Mouse (Mus musculus) intestine, embryonic 15.5 days (tissue): ENCODE data around the gene Kcnn4. TPM values are rescaled to one million over a fixed set of nuclear protein-coding genes. Genes with fewer than 3 reads are reported as not detected.
A peak's percentile ranks its signal among the peaks of the same experiment; 100 is the strongest.

Source experiments
- ATAC-seq: fragments of 200-750 bp; cut with Nextera tagmentation; 2 replicates; pipeline ENCODE4 v1.8.0; 2017; ENCODE audit warnings: moderate TSS enrichment, moderate library complexity
- H3K27ac ChIP-seq: fragments of 300-500 bp; sonication (generic); 2 replicates; pipeline ENCODE4 v1.5.1; 2015; ENCODE audit warnings: mild to moderate bottlenecking, inconsistent platforms
- H3K27me3 ChIP-seq: fragments of 300-500 bp; sonication (generic); replicated peaks from 2 replicates; pipeline ENCODE4 v1.6.1; 2015; ENCODE audit warnings: inconsistent platforms
- H3K36me3 ChIP-seq: fragments of 300-500 bp; sonication (generic); 2 replicates; pipeline ENCODE4 v1.6.1; 2015; ENCODE audit warnings: inconsistent platforms
- H3K4me1 ChIP-seq: fragments of 300-500 bp; sonication (generic); replicated peaks from 2 replicates; pipeline ENCODE4 v1.6.1; 2015; ENCODE audit warnings: inconsistent platforms
- H3K4me2 ChIP-seq: fragments of 300-500 bp; sonication (generic); replicated peaks from 2 replicates; pipeline ENCODE4 v1.6.1; 2015; ENCODE audit warnings: mild to moderate bottlenecking, inconsistent platforms
- H3K4me3 ChIP-seq: fragments of 300-500 bp; sonication (generic); replicated peaks from 2 replicates; pipeline ENCODE4 v1.5.1; 2015; ENCODE audit warnings: inconsistent platforms
- H3K9ac ChIP-seq: fragments of 300-500 bp; sonication (generic); 2 replicates; pipeline ENCODE4 v1.6.1; 2015; ENCODE audit warnings: inconsistent platforms
- H3K9me3 ChIP-seq: fragments of 300-500 bp; sonication (generic); 2 replicates; pipeline ENCODE4 v1.6.1; 2016; ENCODE audit warnings: inconsistent platforms
- WGBS: fragments of 180-500 bp; shearing (Covaris S2); methylation state at CpG from one replicate; pipeline ENCODE4 v1.1.7; 2015; 5-methylcytosine and 5-hydroxymethylcytosine counted together
- polyA plus RNA-seq: library from polyadenylated mRNA; unstranded; fragments of >200 nt; fragmentation: Nextera tagmentation; extraction: Ambion mirVana; gene quantifications from 2 replicates; pipeline ENCODE4 v1.2.1, GENCODE M21; 2015

Kcnn4 gene
- polyA plus RNA-seq, 1 experiment from 2014 or later = 2.7 TPM

DNA sequence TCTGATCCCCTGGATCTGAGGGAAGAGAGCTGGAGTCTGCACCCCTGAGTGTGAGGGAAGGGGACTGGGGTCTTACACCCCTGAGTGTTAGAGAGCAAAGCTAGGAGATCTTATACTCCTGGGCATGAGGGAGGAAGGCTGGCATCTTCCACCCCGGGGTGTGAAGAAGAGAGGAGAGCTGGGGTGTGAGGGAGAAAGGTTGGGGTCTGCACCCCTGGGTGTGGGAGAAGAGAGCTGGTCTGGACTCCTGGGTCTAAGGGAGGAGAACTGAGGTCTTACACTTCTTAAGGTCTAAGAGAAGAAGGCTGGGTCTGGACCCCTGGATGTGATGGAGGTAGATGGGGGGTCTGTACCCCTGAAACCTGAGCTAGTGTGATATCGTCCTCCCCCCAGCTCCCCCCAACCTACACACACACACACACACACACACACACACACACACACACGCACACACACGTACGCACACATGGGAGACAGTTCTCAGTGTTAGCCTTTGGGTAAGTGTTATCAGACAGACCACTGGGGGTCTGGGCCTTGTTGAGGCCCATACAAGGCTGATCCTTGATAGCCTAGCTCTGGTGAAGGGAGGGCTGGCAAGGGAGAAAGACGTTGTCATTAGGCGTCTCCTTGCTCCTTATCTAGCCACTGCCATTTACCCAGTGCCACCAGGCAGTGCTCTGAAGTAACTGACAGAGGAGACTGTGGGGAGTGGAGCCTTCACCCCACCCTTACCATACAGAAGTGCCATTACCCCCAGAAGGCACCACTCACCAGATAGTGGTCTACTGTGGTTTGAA, 1.1 kb downstream of the Kcnn4 start:
- H3K4me2 ChIP-seq = no peak overlapping the region
- H3K9ac ChIP-seq = no peak overlapping the region
- H3K27ac ChIP-seq = no peak overlapping the region
- WGBS = 68% methylated on average over 7 of the region's 7 CpGs
- no peak overlapping the region for H3K4me3 ChIP-seq
- no peaks in the 10 kb centered on the region for H3K9me3 ChIP-seq
- no peaks in the 10 kb centered on the region for H3K36me3 ChIP-seq
- ATAC-seq = peak; percentile 50; the same call in 1 of the 2 replicates
- no peaks in the 10 kb centered on the region for H3K27me3 ChIP-seq
- H3K4me1 ChIP-seq = peaks cover 6% of the 10 kb centered on the region; the same call in 1 of the 2 replicates

DNA sequence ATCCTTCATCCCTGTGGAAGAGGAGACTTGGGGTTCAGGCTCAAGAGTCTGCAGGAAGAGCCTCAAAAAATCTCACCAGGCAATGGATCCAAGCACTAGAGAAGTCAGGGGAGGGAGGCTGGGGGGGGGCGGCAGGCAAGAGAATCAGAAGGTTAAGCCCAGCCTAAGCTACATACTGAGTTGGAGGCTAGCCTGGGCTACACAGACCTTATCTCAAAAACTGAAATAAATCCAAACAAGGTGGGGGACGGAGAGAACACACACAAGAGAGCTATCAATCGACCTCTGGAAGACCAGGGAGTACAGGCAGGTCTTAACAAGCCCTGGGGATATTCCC, 1.7 kb downstream of the Kcnn4 start:
- H3K27ac ChIP-seq = no peak overlapping the region
- ATAC-seq = no peak
- 59% methylated on average over 3 of the region's 3 CpGs for WGBS
- no peaks in the 10 kb centered on the region for H3K27me3 ChIP-seq
- peaks cover 9% of the 10 kb centered on the region; the same call in 1 of the 2 replicates for H3K4me1 ChIP-seq
- no peak overlapping the region for H3K4me3 ChIP-seq
- no peaks in the 10 kb centered on the region for H3K9me3 ChIP-seq
- no peak overlapping the region for H3K9ac ChIP-seq
- H3K4me2 ChIP-seq = no peak overlapping the region
- H3K36me3 ChIP-seq = no peaks in the 10 kb centered on the region

DNA sequence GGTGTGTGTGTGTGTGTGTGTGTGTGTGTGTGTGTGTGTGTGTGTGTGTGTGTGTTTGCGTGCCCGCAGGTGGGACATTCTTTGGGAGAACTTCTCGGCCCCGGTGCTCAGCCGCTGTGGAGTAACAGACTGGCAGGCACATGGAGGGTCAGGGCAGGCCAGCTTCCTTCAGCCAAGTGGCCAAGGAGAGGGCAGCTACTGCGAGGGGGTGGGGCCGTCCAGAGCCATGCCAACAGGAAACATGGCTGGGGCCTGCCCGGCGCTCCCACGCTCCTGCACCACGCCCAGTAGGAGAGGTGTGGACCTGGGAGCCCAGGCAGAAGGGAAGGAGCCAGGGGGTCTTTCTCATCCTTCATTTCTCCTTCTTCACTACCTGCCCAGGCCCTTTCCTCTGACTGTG, 2.2 kb downstream of the Kcnn4 start:
- Histone ChIP-seq H3K4me2 (no peak overlapping the region), H3K9ac (no peak overlapping the region), H3K27me3 (peaks cover 3% of the 10 kb centered on the region; the same call in 1 of the 2 replicates), H3K9me3 (no peaks in the 10 kb centered on the region), H3K27ac (no peak overlapping the region), H3K36me3 (no peaks in the 10 kb centered on the region), H3K4me1 (peaks cover 14% of the 10 kb centered on the region), H3K4me3 (no peak overlapping the region)
- 64% methylated on average over 11 of the region's 11 CpGs for WGBS
- peak; percentile 32; the same call in 1 of the 2 replicates for ATAC-seq

DNA sequence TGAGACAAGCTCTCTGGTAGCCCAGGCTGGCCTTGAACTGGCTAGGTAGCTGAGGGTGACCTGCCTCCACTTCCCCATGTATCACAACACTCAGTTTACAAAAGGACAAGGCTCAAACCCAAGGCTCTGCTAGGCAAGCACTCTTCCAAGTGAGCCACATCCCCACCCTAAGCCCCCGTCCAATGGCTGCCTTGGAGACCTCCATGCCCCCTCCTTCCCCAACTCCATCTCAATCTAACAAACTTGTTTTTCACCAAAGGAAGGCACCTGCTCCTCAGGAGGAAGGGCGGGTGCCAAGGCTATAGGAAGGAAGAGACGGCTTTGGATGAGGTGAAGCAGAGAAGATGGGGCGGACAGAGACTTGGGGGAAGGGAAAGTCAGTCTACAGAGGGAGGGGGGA, 2.7 kb downstream of the Kcnn4 start:
- WGBS = 64% methylated on average over 4 of the region's 4 CpGs
- no peak overlapping the region for H3K4me2 ChIP-seq
- H3K4me1 ChIP-seq = peaks cover 16% of the 10 kb centered on the region
- no peak overlapping the region for H3K9ac ChIP-seq
- H3K36me3 ChIP-seq = no peaks in the 10 kb centered on the region
- H3K4me3 ChIP-seq = no peak overlapping the region
- no peaks in the 10 kb centered on the region for H3K9me3 ChIP-seq
- ATAC-seq = no peak
- H3K27ac ChIP-seq = no peak overlapping the region
- peaks cover 6% of the 10 kb centered on the region; the same call in 1 of the 2 replicates for H3K27me3 ChIP-seq

DNA sequence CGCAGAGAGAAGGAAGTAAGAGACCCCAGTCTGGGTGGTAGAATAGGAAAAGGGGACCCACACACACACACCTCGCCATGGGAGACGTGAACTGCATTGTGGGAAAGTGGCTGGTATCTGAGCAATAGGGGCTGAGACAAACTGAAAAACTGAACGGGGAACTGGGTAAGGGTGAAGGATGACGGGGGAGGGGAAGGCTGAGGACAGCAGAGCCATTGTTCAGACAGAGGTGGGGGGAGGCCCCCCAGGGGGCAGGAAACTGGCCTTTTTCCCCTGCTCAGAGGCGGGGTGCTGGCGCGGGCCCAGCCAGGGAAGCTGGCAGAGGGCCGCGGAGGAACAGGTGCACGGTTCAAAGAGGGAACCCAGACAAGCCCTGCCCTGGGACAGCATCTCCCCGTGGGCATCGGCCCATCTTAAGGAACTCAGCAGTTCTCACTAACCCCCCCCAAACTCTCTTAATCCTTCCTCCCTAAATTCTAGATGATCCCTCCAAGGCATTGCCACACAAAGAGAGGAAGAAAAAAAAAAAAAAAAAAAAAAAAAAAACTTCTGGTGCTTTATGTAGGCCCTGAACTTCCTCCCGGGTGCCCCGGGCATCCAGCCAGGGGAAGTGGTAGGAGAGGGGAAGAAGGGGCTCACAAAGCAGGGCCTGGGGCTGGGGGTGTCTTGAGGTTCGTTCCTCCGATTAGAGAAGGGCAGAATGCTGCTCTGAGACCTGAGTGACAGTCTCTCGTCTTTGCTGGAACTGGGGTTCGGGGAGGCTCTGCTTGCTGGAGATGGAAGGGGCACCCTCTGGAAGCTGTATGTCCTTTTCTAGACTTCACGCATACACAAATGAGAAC, 3.7 kb downstream of the Kcnn4 start:
- H3K36me3 ChIP-seq = no peaks in the 10 kb centered on the region
- H3K4me3 ChIP-seq = no peak overlapping the region
- ATAC-seq = peak; percentile 46
- H3K4me1 ChIP-seq = peaks cover 16% of the 10 kb centered on the region
- no peak overlapping the region for H3K9ac ChIP-seq
- 0 out of 2 replicates have a peak overlapping the region, but pooled peaks have one; percentile 19 for H3K4me2 ChIP-seq
- H3K27ac ChIP-seq = 0 out of 2 replicates have a peak overlapping the region, but pooled peaks have one; percentile 6
- H3K27me3 ChIP-seq = peaks cover 6% of the 10 kb centered on the region; the same call in 1 of the 2 replicates
- WGBS = 42% methylated on average over 20 of the region's 20 CpGs
- H3K9me3 ChIP-seq = no peaks in the 10 kb centered on the region

DNA sequence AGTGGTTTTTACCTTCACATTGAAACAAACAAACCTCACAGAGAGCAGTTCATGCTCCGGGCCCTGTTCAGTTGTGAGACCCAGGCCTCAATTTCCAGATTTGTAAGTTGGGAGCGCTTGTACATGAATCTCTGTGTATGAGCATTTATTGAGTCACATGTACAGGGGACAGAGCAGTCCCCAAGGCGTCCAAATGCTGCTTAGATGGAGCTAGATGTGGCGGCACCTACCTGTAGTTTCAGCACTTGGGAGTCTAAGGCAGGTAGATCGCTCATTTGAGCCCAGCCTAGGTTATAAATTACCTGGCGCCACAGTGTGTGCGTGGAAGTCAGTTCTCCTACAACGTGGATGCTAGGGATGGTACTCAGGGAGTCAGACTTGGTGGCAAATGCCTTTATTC, 6.4 kb downstream of the Kcnn4 start:
- H3K9me3 ChIP-seq = no peaks in the 10 kb centered on the region
- H3K36me3 ChIP-seq = no peaks in the 10 kb centered on the region
- WGBS = 79% methylated on average over 8 of the region's 8 CpGs
- peaks cover 23% of the 10 kb centered on the region for H3K4me1 ChIP-seq
- no peak for ATAC-seq
- peak overlapping the region; percentile 69 for H3K4me2 ChIP-seq
- H3K9ac ChIP-seq = no peak overlapping the region
- H3K27me3 ChIP-seq = peaks cover 6% of the 10 kb centered on the region; the same call in 1 of the 2 replicates
- no peak overlapping the region for H3K27ac ChIP-seq
- no peak overlapping the region for H3K4me3 ChIP-seq

DNA sequence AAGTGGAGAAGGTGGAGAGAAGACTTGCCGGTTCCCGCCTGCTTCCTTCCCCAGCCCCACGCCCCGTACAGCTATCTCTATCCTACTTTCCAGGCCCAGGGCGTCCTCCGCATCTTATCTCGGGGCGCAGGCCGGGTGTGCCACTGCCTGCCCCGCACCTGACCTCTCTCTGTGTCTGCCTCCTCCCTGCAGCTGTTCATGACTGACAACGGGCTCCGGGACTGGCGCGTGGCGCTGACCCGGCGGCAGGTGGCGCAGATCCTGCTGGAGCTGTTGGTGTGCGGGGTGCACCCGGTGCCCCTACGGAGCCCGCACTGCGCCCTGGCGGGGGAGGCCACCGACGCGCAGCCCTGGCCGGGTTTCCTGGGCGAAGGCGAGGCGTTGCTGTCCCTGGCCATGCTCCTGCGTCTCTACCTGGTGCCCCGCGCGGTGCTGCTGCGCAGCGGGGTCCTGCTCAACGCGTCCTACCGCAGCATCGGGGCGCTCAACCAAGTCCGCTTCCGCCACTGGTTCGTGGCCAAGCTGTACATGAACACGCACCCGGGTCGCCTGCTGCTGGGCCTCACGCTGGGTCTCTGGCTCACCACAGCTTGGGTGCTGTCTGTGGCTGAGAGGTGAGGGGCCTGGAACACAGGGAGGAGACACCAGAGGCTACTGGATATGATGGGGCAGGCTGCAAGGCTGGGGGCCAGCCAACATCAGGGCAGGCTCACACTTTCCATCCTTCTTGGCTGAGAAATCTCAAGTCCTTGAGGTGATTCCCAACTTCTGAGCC, 7.2 kb downstream of the Kcnn4 start:
- 8% methylated on average over 49 of the region's 49 CpGs for WGBS
- H3K27ac ChIP-seq = no peak overlapping the region
- peaks cover 23% of the 10 kb centered on the region for H3K4me1 ChIP-seq
- no peak overlapping the region for H3K9ac ChIP-seq
- no peaks in the 10 kb centered on the region for H3K36me3 ChIP-seq
- ATAC-seq = peak; percentile 92
- no peaks in the 10 kb centered on the region for H3K9me3 ChIP-seq
- H3K4me3 ChIP-seq = peak overlapping the region; percentile 29
- H3K4me2 ChIP-seq = peak overlapping the region; percentile 69
- peaks cover 6% of the 10 kb centered on the region; the same call in 1 of the 2 replicates for H3K27me3 ChIP-seq

DNA sequence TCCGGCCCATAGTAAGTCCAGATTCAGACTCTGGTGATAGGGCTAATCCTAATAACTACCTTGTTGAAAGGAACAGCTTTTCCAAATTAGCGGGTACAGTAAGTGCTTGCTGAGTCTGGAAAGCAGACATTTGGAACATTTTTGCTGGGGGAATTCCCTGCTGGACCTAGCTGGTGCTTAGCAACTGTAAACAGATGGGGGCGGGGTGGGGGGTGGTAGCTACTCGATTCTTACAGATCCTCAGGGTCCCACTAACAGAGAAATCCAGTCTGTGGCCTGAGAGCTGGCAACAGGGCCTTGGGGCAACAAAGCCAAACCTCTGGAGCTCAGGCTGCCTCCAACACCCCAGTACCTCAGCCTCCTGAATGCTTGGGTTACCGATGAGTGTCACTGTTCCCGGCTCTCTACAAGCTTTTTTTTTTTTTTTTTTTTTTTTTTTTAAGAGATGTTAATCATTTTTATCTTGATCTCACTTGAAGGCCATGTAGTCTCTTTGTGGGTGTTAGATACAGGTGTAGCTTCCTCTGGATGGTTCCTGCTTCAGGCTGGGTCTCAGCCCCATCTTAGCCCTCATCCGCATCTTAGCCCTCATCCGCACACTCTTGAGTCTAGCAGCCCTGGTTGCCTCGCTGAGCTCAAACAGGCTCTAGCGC, 8.1 kb downstream of the Kcnn4 start:
- ATAC-seq = no peak
- no peak overlapping the region for H3K9ac ChIP-seq
- H3K27ac ChIP-seq = no peak overlapping the region
- H3K4me2 ChIP-seq = no peak overlapping the region
- peaks cover 23% of the 10 kb centered on the region for H3K4me1 ChIP-seq
- no peak overlapping the region for H3K4me3 ChIP-seq
- H3K9me3 ChIP-seq = no peaks in the 10 kb centered on the region
- peaks cover 6% of the 10 kb centered on the region; the same call in 1 of the 2 replicates for H3K27me3 ChIP-seq
- 70% methylated on average over 10 of the region's 10 CpGs for WGBS
- no peaks in the 10 kb centered on the region for H3K36me3 ChIP-seq

DNA sequence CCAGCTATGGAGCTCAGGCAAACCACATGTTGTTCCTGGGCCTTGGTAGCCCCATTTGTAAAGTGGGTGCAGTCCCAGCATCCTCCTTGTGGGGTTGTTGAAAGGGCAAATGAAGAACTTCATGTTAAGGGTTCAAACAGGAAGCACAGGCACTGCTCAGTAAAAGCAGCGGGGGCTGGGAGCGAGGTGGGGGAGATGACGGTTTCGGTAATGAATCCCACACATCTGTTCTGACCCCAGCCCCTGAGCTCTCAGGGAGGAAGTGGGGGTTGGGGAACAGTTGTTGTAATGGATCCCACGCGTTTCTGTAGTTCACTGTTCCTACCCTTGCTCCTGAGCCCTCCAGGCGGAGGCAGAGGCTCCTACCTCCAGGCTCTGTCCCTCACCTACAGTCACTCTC, 9.9 kb downstream of the Kcnn4 start:
- Histone ChIP-seq H3K9me3 (no peaks in the 10 kb centered on the region), H3K27me3 (peaks cover 6% of the 10 kb centered on the region), H3K4me2 (no peak overlapping the region), H3K4me3 (no peak overlapping the region), H3K27ac (no peak overlapping the region), H3K9ac (no peak overlapping the region), H3K36me3 (no peaks in the 10 kb centered on the region), H3K4me1 (peaks cover 18% of the 10 kb centered on the region)
- WGBS = 50% methylated on average over 7 of the region's 7 CpGs
- no peak for ATAC-seq

DNA sequence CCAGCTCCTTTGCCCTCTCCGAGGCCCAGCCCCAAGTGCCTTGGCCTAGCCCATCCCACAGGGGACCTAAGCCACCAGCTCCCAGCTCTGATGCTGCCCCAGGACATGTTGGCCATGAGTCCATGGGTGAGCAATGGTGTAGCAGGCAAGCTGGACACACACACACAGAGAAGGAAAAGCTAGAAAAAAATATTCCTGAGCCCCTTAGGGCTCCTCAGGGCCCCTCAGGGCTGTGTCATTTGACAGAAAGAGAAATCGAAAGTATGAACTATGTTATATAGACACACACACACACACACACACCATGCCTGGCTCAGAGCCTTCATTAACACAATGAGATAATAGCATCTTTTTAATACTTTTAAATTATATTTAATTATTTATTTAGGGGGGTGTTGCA, 10.3 kb downstream of the Kcnn4 start:
- 58% methylated on average over 2 of the region's 2 CpGs for WGBS
- H3K9ac ChIP-seq = no peak overlapping the region
- no peaks in the 10 kb centered on the region for H3K9me3 ChIP-seq
- no peaks in the 10 kb centered on the region for H3K36me3 ChIP-seq
- no peak for ATAC-seq
- H3K4me3 ChIP-seq = no peak overlapping the region
- no peak overlapping the region for H3K27ac ChIP-seq
- peaks cover 6% of the 10 kb centered on the region for H3K27me3 ChIP-seq
- no peak overlapping the region for H3K4me2 ChIP-seq
- H3K4me1 ChIP-seq = peaks cover 18% of the 10 kb centered on the region

DNA sequence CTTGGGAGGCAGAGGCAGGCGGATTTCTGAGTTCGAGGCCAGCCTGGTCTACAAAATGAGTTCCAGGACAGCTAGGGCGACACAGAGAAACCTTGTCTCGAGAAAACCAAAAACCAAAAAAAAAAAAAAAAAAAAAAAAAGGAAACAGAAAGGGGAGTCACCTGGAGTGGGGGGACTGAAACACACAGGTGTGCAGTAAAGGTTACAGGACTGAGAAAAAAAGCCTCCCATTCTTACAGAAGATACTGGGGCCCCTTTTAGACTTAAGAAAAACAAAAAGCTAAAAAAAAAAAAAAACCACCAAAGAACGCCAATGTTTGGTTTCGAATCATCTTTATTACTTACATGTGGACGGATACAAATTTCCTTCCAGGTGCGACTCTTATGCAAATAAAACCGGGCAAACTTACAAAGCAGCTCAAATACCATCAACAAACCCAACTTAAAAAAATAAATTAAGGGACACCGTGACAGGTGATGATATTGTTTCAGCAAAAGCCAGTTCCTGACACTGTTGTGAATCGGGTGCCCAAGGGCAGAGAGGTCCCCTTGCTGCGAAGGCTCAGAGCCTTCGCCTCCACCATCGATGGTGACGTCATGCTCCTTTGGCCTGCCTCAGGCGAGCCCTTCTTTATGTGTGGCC, 12.8 kb downstream of the Kcnn4 start:
- Histone ChIP-seq H3K9ac (no peak overlapping the region), H3K4me3 (no peak overlapping the region), H3K9me3 (no peaks in the 10 kb centered on the region), H3K36me3 (no peaks in the 10 kb centered on the region), H3K27ac (no peak overlapping the region), H3K4me2 (no peak overlapping the region), H3K4me1 (peaks cover 8% of the 10 kb centered on the region), H3K27me3 (no peaks in the 10 kb centered on the region; the same call in 1 of the 2 replicates)
- no peak for ATAC-seq
- WGBS = 67% methylated on average over 16 of the region's 16 CpGs
